Comparison of ENCODE assay signal across 14 mouse cellular contexts in the genomic region with DNA sequence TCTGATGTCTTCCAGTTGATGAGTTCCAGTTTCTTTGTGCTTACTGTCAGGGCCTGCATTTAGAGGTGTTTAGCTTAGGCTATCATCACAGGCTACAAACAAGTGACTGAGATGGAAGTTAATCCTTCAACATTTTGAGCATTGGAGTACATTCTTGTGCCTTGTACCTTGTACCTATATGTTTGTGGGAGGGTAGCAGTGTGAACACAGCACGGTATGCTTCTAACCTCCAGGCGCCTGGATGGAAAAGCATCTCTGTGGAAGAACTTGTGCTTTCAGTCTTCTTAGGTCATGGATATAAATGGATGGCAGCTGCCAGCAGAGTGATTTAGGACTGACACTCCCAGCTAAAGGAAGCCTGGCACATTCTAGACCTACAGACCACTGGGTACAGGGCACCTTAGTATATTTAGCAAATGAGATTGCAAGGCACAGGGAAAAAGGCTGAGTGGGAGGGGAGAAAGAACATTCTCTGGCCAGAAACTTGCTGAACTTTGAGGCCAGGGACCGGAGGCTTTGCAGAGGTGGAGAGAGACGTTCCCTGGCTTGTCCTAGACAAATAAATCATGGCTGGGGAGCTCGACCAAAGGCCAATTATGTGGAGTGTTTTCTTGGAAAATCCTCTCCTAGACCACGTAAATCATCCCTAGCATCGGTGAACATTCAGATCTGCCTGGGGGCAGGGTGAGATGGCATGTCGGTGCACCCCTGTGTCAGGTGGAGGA.
DNase-seq lines count a peak whose midpoint lies in the region; ATAC-seq and TF ChIP-seq lines count a peak whose summit lies in the region.
"Had no signal": no experiment of that assay in that cellular context is flagged by ENCODE, and none has a peak within 500 bp of the region (broad histone marks: within the 10 kb centered on the region; RNA-seq: fewer than 3 reads in every experiment).

No protein-coding gene starts in this region.

- H3K27me3 ChIP-seq in liver, adult 2 months (ENCODE audit: control insufficient read depth, insufficient read depth, low read length): no peaks in the 10 kb centered on the region
- H3K27me3 ChIP-seq in forebrain, embryonic 13.5 days: no peaks in the 10 kb centered on the region
- H3K27me3 ChIP-seq: embryonic facial prominence, embryonic 15.5 days; liver, embryonic 15.5 days; megakaryocyte, embryonic 14.5 days had no signal

- DNase-seq in liver, adult 2 months (ENCODE audit: extremely low read depth, low read depth, low spot score): peak; percentile 64
- DNase-seq in liver (no peak), adipocyte (ENCODE audit: low spot score) (peak; percentile 43)
- DNase-seq in gonadal fat pad, adult 2 months (ENCODE audit: low read depth): peak; percentile 38
- DNase-seq in kidney, postnatal 36 days: peak; percentile 77 to 92
- no peak for DNase-seq in spleen, postnatal 4 days (ENCODE audit: low spot score in 2 of 2)
- DNase-seq: adrenal gland, postnatal 36 days; cerebellum, adult 2 months had no signal

- no peak overlapping the region for H3K4me3 ChIP-seq in liver, adult 2 months (ENCODE audit: insufficient read depth, low read depth, low read length)
- H3K4me3 ChIP-seq in forebrain, embryonic 13.5 days: no peak overlapping the region
- H3K4me3 ChIP-seq: embryonic facial prominence, embryonic 15.5 days; left cerebral cortex, adult 2 months; liver, embryonic 15.5 days; megakaryocyte, embryonic 14.5 days had no signal

- H3K9ac ChIP-seq in liver, adult 2 months (ENCODE audit: low read depth, low read length): no peak overlapping the region
- H3K9ac ChIP-seq in forebrain, embryonic 13.5 days: no peak overlapping the region
- H3K9ac ChIP-seq: embryonic facial prominence, embryonic 15.5 days; liver, embryonic 15.5 days had no signal

- no peak overlapping the region for H3K4me2 ChIP-seq in forebrain, embryonic 13.5 days
- H3K4me2 ChIP-seq: embryonic facial prominence, embryonic 15.5 days; liver, embryonic 15.5 days had no signal

- H3K9me3 ChIP-seq in forebrain, embryonic 13.5 days (replicated peaks): no peaks in the 10 kb centered on the region
- H3K9me3 ChIP-seq: embryonic facial prominence, embryonic 15.5 days; liver, embryonic 15.5 days; megakaryocyte, embryonic 14.5 days had no signal

- no peaks in the 10 kb centered on the region for H3K79me2 ChIP-seq in liver, adult 2 months (ENCODE audit: control insufficient read depth, insufficient read depth, low read length)

- H3K27ac ChIP-seq in liver, adult 2 months (replicated peaks; ENCODE audit: insufficient read depth, low read depth, low read length): no peak overlapping the region
- no peak overlapping the region for H3K27ac ChIP-seq in forebrain, embryonic 13.5 days
- H3K27ac ChIP-seq: embryonic facial prominence, embryonic 15.5 days; left cerebral cortex, adult 2 months; liver, embryonic 15.5 days had no signal

- no peak for ATAC-seq in CD4-positive, CD25-positive, alpha-beta regulatory T cell, adult 4 months
- no peak for ATAC-seq in forebrain, embryonic 13.5 days

- H3K4me1 ChIP-seq in liver, adult 2 months (ENCODE audit: control insufficient read depth, insufficient read depth, low read length): peaks cover 5% of the 10 kb centered on the region; the same call in 1 of the 2 replicates
- H3K4me1 ChIP-seq in forebrain, embryonic 13.5 days: no peaks in the 10 kb centered on the region
- H3K4me1 ChIP-seq: embryonic facial prominence, embryonic 15.5 days; megakaryocyte, embryonic 14.5 days had no signal

- H3K36me3 ChIP-seq in liver, adult 2 months (ENCODE audit: control insufficient read depth, insufficient read depth, low read length): no peaks in the 10 kb centered on the region
- no peaks in the 10 kb centered on the region for H3K36me3 ChIP-seq in forebrain, embryonic 13.5 days (ENCODE audit: poor library complexity, severe bottlenecking)
- H3K36me3 ChIP-seq: embryonic facial prominence, embryonic 15.5 days; liver, embryonic 15.5 days had no signal

- 36% methylated on average over 8 of the region's 8 CpGs for WGBS in liver, adult 2 months
- WGBS in forebrain, embryonic 13.5 days: 87% methylated on average over 8 of the region's 8 CpGs

- no peak for TF ChIP-seq POLR2A in liver, adult 2 months (IDR thresholded peaks at IDR 0.05; ENCODE audit: extremely low read depth, insufficient read depth, low read length)

- TF ChIP-seq CTCF in liver, adult 2 months (IDR thresholded peaks at IDR 0.05; ENCODE audit: low read depth, low read length): no peak

Comparison
In these comparisons a context has a peak if more than half of its experiments do, and no peak if none do; other contexts are left out.
1. DNase-seq: peak in liver, adult 2 months (single experiment), adipocyte (single experiment), gonadal fat pad, adult 2 months (single experiment) and kidney, postnatal 36 days (2 of 2); none in liver (single experiment) and spleen, postnatal 4 days (0 of 2).